Mouse (Mus musculus): ENCODE results near the gene Atp1a2.

The Atp1a2 gene

DNA sequence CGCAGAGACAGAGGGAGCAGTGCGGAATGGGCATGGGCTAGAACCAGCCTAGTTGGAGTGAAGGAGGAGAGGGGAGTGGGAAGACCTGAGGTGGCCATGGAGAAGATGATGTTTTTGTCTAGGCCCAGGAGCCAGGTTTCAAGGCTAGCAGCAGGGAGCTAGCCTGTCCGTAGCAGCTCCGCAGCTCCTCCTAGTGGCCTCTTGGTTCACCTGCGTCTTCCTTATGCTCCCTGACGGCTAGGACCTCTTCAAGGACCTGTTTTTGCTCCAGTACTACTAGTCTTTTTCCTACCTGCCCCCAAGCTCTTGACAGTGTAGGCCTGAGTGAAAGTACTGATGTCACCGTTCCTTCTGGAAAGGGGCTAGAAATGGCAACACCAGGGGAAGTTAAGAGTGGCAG is 26.9 kb upstream of the Atp1a2 start:
- peak; percentile 84 for DNase-seq (ENCODE audit: low spot score in 2 of 2)

- DNase-seq (ENCODE audit: low spot score in 2 of 2) = peak; percentile 79 to 88
Observed at GRCm38 (mm10) chr1:172323801-172324359, 26.0 kb upstream of the Atp1a2 start.

DNA sequence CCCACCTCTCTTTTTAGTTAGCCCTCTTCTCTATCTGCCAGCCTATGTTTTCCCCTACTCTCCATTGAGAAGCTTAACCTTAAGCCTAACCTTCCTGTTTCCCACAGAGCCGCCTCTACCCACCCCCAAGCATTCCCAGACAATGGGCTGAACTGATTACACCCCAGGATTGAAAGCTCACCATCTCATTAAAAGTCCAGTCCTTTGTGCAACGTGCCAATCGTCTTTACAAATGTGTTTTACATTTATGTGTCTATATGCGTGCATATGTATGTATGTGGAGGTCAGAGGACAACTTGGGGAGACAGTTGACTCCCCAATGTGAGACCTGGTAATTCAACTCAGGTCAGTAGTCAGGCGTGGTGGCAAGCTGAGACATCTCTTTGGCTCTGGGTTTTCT is 25.4 kb upstream of the Atp1a2 start:
- no peak for DNase-seq (ENCODE audit: low spot score in 2 of 2)

DNA sequence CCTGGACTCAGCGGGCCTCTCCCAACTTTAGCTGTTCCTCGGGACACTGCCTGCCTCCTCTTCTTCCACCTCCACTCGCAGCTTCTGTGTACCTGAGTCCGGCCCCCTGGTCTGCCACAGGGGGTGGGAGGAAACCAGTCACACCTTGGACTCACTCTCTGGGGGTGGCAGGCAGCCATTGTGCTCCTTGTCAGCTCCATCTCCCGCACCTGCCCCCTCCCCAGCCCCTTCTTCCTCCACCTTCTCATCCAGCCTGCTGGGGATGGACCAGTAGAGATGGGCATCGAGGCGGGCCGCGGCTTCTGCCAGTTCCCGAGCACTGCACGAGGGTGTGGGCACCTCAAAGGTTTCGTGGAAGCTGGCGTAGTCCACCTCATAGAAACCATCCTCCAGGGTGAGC is 24.9 kb upstream of the Atp1a2 start:
- peak; percentile 32 to 60 for DNase-seq (ENCODE audit: low spot score in 2 of 2)

- DNase-seq (ENCODE audit: low spot score in 2 of 2) = peak; percentile 47 to 76
Observed at GRCm38 (mm10) chr1:172319921-172320411, 22.1 kb upstream of the Atp1a2 start.

- DNase-seq (ENCODE audit: low spot score in 2 of 2) = peak; percentile 38 to 58
Observed at GRCm38 (mm10) chr1:172319346-172319745, 21.5 kb upstream of the Atp1a2 start.

- peak; percentile 46 to 63 for DNase-seq (ENCODE audit: low spot score in 2 of 2)
Observed at GRCm38 (mm10) chr1:172318424-172319035, 20.7 kb upstream of the Atp1a2 start.

- peak; percentile 40 to 54 for DNase-seq (ENCODE audit: low spot score in 2 of 2)
Observed at GRCm38 (mm10) chr1:172317946-172318345, 20.1 kb upstream of the Atp1a2 start.

DNA sequence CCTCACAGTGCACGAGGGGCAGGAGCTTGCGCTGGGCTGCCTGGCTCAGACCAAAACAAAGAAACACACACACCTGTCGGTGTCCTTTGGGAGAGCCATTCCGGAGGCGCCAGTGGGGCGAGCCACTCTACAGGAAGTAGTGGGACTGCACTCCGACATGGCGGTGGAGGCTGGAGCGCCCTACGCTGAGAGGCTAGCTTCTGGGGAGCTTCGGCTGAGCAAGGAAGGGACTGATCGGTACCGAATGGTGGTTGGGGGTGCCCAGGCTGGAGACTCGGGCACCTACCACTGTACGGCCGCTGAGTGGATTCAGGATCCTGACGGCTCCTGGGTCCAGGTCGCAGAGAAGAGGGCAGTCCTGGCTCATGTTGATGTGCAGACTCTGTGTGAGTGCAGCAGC is 19.6 kb upstream of the Atp1a2 start:
- peak in 1 of 2 experiments; percentile 26 for DNase-seq (ENCODE audit: low spot score in 2 of 2)

DNA sequence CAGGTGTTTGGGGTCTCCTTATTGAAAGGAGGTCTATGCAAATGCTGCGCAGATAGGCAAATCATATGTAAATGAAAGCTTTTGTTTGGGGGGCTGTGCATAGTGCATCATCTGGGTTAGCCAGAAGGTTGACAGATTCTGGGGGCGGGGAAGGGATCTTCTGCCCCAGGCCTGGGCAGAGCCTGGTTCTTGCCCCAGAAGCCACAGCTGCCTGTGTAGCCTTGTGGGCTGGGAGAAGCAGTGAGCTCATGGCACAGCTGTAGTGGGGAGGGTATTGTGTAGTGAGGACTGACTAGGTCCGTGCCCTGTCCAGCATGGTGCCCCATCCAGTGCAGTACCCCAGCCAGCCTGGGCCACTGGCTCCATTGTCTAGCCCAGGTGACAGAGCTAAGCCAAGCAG is 17.0 kb upstream of the Atp1a2 start:
- DNase-seq (ENCODE audit: low spot score in 2 of 2) = peak; percentile 37 to 58

- peak; percentile 46 to 62 for DNase-seq (ENCODE audit: low spot score in 2 of 2)
Observed at GRCm38 (mm10) chr1:172313613-172314411, 15.9 kb upstream of the Atp1a2 start.

DNA sequence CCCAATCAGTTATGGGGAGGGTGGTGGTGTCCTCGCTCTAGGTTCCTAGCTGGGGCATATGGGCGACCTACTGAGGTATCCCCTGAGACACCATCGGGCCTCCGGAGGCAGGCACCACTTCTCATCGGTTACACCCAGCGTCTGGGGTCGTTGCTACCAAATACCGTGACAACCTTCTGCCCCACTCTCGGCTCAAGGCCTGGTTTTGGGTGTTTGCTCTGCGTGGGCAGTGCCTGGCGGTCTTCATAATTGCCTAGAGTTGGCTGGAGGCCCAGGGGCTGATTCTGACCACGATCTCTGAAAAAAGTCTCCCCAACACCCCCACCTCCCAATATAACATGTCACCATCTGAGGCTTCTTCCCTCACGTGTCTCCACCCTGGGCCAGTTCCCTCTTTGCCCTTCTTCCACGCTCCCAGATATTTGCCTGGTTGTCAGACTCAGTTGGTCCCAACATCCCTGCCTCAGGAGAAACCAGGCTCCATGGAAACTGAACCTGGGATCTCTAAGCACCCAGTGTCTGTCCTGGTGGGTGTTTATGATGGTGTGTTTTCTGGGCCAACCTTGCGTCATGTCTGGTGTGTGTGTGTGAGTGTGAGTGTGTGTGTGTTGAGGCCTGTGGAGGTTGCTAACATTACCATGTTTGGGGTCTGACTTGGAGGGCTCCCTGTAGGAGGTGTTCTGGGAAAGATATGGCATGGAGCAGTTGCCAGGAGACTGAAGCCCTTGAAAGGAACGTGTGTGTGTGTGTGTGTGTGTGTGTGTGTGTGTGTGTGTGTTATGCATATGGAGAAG is 15.1 kb upstream of the Atp1a2 start:
- DNase-seq (ENCODE audit: low spot score in 2 of 2) = peak; percentile 70 to 82

- DNase-seq (ENCODE audit: low spot score in 2 of 2) = peak; percentile 87
Observed at GRCm38 (mm10) chr1:172311921-172312767, 14.3 kb upstream of the Atp1a2 start.

DNA sequence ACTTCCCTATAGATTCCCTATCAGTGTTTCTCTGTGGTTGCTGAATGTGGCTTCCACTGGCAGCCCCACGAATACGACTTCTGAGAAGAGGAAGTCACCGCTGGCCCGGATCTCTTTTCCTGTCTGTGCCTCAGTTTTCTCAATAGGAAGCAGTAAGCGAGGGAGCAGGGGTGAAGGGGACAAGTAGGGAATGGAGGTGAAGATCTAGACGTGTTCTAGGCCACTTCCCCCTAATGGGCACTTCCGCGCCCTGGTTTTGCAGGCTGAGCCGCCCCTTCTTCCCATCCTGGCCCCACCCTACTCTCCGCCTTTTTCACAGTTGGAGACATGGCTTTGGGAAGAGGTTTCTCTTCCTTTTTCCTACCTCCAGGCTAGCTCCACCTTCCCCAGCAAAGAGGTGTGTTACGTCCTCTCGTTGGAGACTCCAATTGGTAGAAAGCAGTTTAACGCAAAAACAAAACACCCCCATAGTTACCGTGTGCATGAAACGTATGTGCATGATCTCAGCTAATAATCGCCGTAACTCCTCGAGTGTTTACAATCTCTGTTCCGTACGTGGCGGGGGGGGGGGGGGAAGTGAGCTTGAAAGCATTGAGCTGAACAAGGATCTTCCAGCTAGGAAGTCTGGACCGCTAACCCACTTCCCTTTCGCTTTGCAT is 13.5 kb upstream of the Atp1a2 start:
- peak; percentile 56 to 75 for DNase-seq (ENCODE audit: low spot score in 2 of 2)

DNA sequence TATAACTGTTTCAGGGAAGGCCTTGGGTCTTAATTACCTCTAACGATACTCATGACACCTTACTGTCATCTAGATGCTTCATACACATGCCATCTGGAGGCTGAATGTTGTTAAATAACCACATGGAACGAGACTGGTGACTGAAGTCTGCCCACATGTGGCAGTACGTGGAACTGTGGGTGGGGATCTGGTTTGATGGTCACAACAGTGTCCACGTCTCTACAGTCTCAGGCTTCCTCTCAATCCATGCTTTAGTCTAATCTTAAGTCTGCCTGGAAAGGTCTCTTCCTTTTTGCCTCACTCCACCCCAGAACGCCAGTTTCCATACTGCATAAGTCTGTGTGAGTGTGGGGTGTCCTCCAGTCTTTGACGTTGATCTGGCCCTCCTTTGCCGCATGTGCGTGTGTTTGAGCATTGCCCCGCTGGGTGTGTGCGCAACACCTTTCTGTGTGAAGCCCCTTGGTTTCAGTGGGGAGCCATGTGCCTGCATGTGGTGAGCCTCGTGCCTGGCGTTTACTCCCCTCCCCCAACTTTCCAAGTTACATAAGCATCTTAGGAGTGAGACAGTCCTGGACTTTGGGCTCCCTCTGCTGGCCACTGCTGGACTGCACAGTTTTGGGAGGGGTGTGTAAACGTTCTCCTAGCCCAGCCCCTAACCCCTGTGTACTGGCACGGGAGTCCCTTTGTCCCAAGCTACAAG is 12.0 kb upstream of the Atp1a2 start:
- peak; percentile 94 to 95 for DNase-seq (ENCODE audit: low spot score in 2 of 2)

DNA sequence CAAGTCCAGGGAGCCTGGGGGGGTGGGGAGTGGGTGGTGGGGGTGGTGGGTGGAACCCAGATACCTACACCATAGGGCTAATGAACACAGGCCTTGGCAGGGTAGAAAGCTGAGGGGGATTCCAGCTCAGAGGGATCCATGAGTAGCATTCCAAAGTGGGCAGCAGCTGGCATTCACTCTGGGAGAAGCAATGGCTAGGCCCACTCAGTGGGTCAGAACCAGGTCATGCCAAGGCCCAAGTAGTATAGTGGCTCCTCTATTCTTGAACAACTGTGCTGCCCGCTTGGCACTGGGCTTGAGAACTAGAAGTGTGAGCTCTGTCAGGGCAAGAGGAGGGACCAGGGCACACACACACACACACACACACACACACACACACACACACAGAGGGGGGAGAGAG is 10.5 kb upstream of the Atp1a2 start:
- DNase-seq (ENCODE audit: low spot score in 2 of 2) = peak; percentile 76 to 89

- peak; percentile 41 to 57 for DNase-seq (ENCODE audit: low spot score in 2 of 2)
Observed at GRCm38 (mm10) chr1:172307936-172308335, 10.1 kb upstream of the Atp1a2 start.

- no peak for DNase-seq (ENCODE audit: low spot score in 2 of 2)
Observed at GRCm38 (mm10) chr1:172306885-172307284, 9.0 kb upstream of the Atp1a2 start.

DNA sequence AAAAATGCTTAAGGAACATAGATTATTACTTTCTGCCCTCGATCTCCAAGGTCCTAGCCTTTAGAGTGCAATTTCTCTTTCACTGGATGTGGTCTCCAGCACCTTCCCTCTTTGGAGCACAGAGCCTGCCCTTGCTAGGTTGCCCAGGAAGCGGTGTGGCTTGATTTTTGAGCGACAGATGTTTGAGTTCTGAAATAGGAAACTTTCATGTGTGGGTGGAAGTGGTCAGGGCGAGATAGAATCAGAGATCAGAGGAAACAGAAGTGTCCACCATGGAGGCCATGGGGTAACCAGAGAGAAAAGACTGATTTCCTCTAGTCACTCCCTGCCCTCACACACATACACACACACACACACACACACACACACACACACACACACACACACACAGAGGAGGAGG is 8.3 kb upstream of the Atp1a2 start:
- DNase-seq (ENCODE audit: low spot score in 2 of 2) = no peak

- DNase-seq (ENCODE audit: low spot score in 2 of 2) = no peak
Observed at GRCm38 (mm10) chr1:172305635-172306034, 7.8 kb upstream of the Atp1a2 start.
